Mouse (Mus musculus) leukemia stem cell, adult 10-12 weeks (primary cell): ENCODE data around the gene Gm21865. TPM values are rescaled to one million over a fixed set of nuclear protein-coding genes. Genes with fewer than 3 reads are reported as not detected.

Source experiments
- polyA plus RNA-seq: library from polyadenylated mRNA; stranded (reverse); fragments of >175 nt; gene quantifications from 2 replicates; pipeline ENCODE4 v1.2.3, GENCODE M21; 2012; ENCODE audit warnings: low replicate concordance

Gm21865 gene
- not detected in 2 replicates for polyA plus RNA-seq

DNA sequence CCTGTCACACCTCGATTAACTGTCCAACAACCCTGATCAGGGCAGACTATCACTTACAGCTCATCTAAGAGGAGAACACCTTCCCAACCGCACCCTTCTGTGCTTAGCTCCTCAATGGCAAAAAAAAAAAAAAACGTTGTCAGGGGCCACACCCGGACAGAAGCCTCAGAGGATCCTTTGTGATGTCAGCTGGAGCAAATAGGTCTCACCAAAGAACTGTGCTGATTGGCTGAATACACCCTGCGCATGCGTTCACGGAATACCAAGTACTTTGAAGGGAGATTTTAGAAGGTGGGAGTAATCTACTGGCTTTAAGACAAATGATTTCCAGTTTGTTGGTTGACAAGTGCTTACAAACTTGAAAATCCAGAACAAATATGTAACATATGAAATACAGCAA, at the start of gene Gm21865:
TSS of gene Gm21865 (minus strand) at position 101 of the 400 bp plus-strand sequence.

Other genes with a start within 250 kb of the Gm21865 start
- gene Gm21882, start 64.6 kb upstream of the Gm21865 start, polyA plus RNA-seq, result not detected in 2 replicates